Mouse (Mus musculus): ENCODE data around the gene Rtp4. TPM values are rescaled to one million over a fixed set of nuclear protein-coding genes. Genes with fewer than 3 reads are reported as not detected.

Gene Rtp4
- polyA plus RNA-seq (2014; fragmentation: Illumina TruSeq; extraction: RNeasy Lipid Tissue Mini Kit (QIAGEN cat#74804); ENCODE audit: low read depth, low replicate concordance), result 12.6 TPM

DNA sequence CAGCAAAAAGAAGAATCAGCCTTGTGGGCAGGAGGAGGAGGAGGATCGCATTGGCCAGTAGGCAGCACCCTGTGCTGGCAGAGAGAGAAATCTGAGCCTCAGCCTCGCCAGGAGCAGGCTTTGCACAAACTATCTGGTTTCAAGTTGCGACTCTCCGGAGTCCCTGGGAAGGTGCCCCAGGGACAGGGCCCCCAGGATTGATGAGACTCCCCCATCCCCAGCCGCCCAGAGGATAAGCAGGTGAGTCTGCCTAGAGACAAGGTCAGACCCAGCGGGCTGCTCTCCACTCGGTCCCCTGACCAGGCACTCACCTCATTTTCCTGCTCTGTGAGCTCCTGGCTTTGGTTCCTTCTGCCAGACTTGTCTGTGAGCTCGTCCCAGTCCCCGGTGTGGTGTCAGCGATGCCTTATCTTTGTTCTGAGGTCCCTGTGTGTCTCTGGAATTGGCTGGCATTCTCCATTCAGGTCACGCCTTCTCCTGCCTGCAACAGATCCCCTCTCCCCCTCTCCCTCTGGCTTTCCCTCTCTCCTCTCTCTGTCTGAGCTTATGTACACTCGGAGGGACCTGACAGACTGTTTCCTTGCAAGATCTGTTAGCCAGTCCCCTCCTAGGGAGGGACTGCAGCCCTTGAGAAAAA is at the start of gene Rtp4, which contains the start of gene Masp1:
Gene Rtp4, plus strand, starts transcription at position 57 of the 637 bp plus-strand sequence.
Gene Masp1, minus strand, starts transcription at position 581 of the 637 bp plus-strand sequence.

Other genes starting within 250 kb of the Rtp4 start
- gene Rtp1, start 91.2 kb upstream of the Rtp4 start, polyA plus RNA-seq (2014; fragmentation: Illumina TruSeq; extraction: RNeasy Lipid Tissue Mini Kit (QIAGEN cat#74804); ENCODE audit: low read depth, low replicate concordance), result not detected
- gene Masp1, start 524 bp downstream of the Rtp4 start, polyA plus RNA-seq (2014; fragmentation: Illumina TruSeq; extraction: RNeasy Lipid Tissue Mini Kit (QIAGEN cat#74804); ENCODE audit: low read depth, low replicate concordance), result 13.5 TPM